Mouse (Mus musculus): ENCODE measurements around the gene Cntn5.

The Cntn5 gene

GRCm38 (mm10) chr9:9882779-9883383 is 1021.7 kb downstream of the Cntn5 start:
- DNase-seq, result no peak

GRCm38 (mm10) chr9:9872112-9873035 is 1032.2 kb downstream of the Cntn5 start:
- no peak for DNase-seq

- DNase-seq, result no peak
Measured at GRCm38 (mm10) chr9:9860631-9861030, 1043.9 kb downstream of the Cntn5 start.

- no peak for DNase-seq
Measured at GRCm38 (mm10) chr9:9859323-9859722, 1045.3 kb downstream of the Cntn5 start.

- DNase-seq, result no peak
Measured at GRCm38 (mm10) chr9:9854791-9855190, 1049.8 kb downstream of the Cntn5 start.

GRCm38 (mm10) chr9:9830231-9830630 is 1074.3 kb downstream of the Cntn5 start:
- no peak for DNase-seq

GRCm38 (mm10) chr9:9819963-9820362 is 1084.6 kb downstream of the Cntn5 start:
- no peak for DNase-seq

- no peak for DNase-seq
Measured at GRCm38 (mm10) chr9:9817477-9817876, 1087.1 kb downstream of the Cntn5 start.

GRCm38 (mm10) chr9:9799546-9799945 is 1105.0 kb downstream of the Cntn5 start:
- no peak for DNase-seq

- no peak for DNase-seq
Measured at GRCm38 (mm10) chr9:9783680-9784079, 1120.9 kb downstream of the Cntn5 start.

- DNase-seq, result no peak
Measured at GRCm38 (mm10) chr9:9781157-9781884, 1123.3 kb downstream of the Cntn5 start.

GRCm38 (mm10) chr9:9779646-9780045 is 1124.9 kb downstream of the Cntn5 start:
- DNase-seq, result no peak

GRCm38 (mm10) chr9:9770777-9771176 is 1133.8 kb downstream of the Cntn5 start:
- no peak for DNase-seq

- DNase-seq, result no peak
Measured at GRCm38 (mm10) chr9:9769659-9770058, 1134.9 kb downstream of the Cntn5 start.

GRCm38 (mm10) chr9:9718145-9718544 is 1186.4 kb downstream of the Cntn5 start:
- no peak for DNase-seq

GRCm38 (mm10) chr9:9708671-9709070 is 1195.9 kb downstream of the Cntn5 start:
- DNase-seq, result no peak

GRCm38 (mm10) chr9:9707766-9708165 is 1196.8 kb downstream of the Cntn5 start:
- no peak for DNase-seq

- no peak for DNase-seq
Measured at GRCm38 (mm10) chr9:9705180-9705579, 1199.4 kb downstream of the Cntn5 start.

GRCm38 (mm10) chr9:9696636-9697035 is 1207.9 kb downstream of the Cntn5 start:
- no peak for DNase-seq

GRCm38 (mm10) chr9:9682348-9682884 is 1222.2 kb downstream of the Cntn5 start:
- DNase-seq, result no peak

- DNase-seq, result no peak
Measured at GRCm38 (mm10) chr9:9676078-9676477, 1228.5 kb downstream of the Cntn5 start.

GRCm38 (mm10) chr9:9674531-9674930 is 1230.0 kb downstream of the Cntn5 start:
- no peak for DNase-seq
